Mouse (Mus musculus): Measurements from ENCODE around the gene Enpep. TPM values are rescaled to one million over a fixed set of nuclear protein-coding genes. Genes with fewer than 3 reads are reported as not detected.

Gene Enpep
- total and polyA plus RNA-seq, 3 experiments, result 0.10 TPM; not detected in 2

DNA sequence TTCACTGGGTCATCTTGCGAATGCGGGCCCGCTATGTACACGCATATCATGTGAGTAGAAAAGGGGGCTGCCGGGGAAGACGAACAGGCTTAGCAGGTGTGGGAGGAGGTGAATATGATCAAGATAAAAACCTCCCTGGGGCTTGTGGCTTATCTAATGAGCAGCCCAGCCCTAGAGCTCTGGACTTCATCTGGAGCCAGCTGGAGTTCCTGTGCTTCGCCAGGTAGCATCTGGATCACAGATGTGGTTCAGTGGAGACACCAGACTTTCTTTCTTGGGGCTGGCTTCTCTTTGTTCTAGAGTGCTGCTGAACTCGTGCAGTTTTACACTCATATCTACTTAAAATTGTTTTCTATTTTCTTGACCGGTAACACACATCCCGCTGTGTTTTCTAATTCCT is 14.8 kb upstream of the Enpep start:
- Histone ChIP-seq H3K4me1 (ENCODE audit: control insufficient read depth in 1 of 2, insufficient read depth in 2 of 2) (no peaks in the 10 kb centered on the region), H3K9ac (ENCODE audit: insufficient read depth, low read depth) (no peak overlapping the region), H3K27me3 (replicated peaks) (no peaks in the 10 kb centered on the region), H3K79me2 (replicated peaks; ENCODE audit: control insufficient read depth, extremely low read depth, insufficient read depth, poor library complexity, severe bottlenecking) (no peaks in the 10 kb centered on the region), H3K4me2 (ENCODE audit: insufficient read depth, low read depth, poor library complexity, severe bottlenecking) (no peak overlapping the region), H3K36me3 (replicated peaks in 1 of 2; ENCODE audit: control insufficient read depth in 1 of 2, insufficient read depth in 1 of 2, low read length in 1 of 2) (no peaks in the 10 kb centered on the region), H3K4me3 (replicated peaks in 1 of 3; ENCODE audit: low read depth in 2 of 3, low read length in 2 of 3, poor library complexity in 1 of 3) (no peak overlapping the region), H3K27ac (ENCODE audit: insufficient read depth, low read depth) (no peak overlapping the region), H3K9me3 (replicated peaks; ENCODE audit: low read length) (no peaks in the 10 kb centered on the region)
- TF ChIP-seq USF2 (conservative IDR thresholded peaks at IDR 0.05; ENCODE audit: low read depth, low read length) (no peak), ELF1 (IDR thresholded peaks at IDR 0.05; ENCODE audit: low read depth, low read length) (no peak), SIN3A (IDR thresholded peaks at IDR 0.05; ENCODE audit: low read length) (no peak), MAZ (IDR thresholded peaks at IDR 0.05; ENCODE audit: low read depth, low read length) (no peak), ZNF384 (IDR thresholded peaks at IDR 0.05; ENCODE audit: low read depth, low read length) (no peak), MAX (IDR thresholded peaks at IDR 0.05; ENCODE audit: low read length) (no peak), RAD21 (IDR thresholded peaks at IDR 0.05; ENCODE audit: low read depth, low read length) (no peak), NRF1 (IDR thresholded peaks at IDR 0.05; ENCODE audit: low read depth, low read length) (no peak), POLR2AphosphoS2 (IDR thresholded peaks at IDR 0.05; ENCODE audit: low read depth, low read length) (no peak), ZMIZ1 (IDR thresholded peaks at IDR 0.05; ENCODE audit: low read depth, low read length) (no peak), CTCF (conservative IDR thresholded peaks at IDR 0.05 in 1 of 2, IDR thresholded peaks at IDR 0.05 in 1 of 2; ENCODE audit: low read depth in 2 of 2, low read length in 2 of 2) (no peak)
- in situ Hi-C loops (cut with MboI; ENCODE audit: low pct_ligation_motif_present, low pct_unique_long_range_greater_than_20kb, low sequenced_read_pairs), result no loop called here
- dilution Hi-C loops (cut with MboI; ENCODE audit: extremely low pct_ligation_motif_present, extremely low pct_unique_long_range_greater_than_20kb, low sequenced_read_pairs), result no loop called here
- DNase-seq (ENCODE audit: extremely low read depth), result no peak

DNA sequence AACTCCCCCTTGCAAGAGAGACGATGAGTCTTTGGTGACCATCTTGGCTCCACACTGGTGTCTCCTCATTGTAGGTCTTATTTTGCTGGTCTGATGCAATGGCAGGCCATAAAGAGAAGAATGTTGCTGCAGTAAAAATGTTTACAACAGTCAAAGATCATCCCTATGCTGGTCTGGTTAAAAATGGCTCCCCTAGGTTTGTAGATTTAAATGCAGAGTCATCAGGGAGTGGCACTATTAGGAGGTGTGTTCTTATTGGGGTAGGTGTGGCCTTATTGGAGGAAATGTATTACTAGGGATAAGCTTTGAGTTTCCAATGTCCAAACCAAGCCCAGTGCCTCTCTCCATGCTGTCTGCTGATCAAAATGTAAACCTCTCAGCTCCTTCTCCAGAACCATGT is 10.2 kb upstream of the Enpep start:
- TF ChIP-seq SIN3A (IDR thresholded peaks at IDR 0.05; ENCODE audit: low read length), result no peak
- no peak for TF ChIP-seq USF2 (conservative IDR thresholded peaks at IDR 0.05; ENCODE audit: low read depth, low read length)
- TF ChIP-seq JUN (IDR thresholded peaks at IDR 0.05; ENCODE audit: insufficient read depth, low read depth, low read length), result no peak
- TF ChIP-seq BHLHE40 (IDR thresholded peaks at IDR 0.05; ENCODE audit: low read depth, low read length), result no peak
- TF ChIP-seq MAFK (IDR thresholded peaks at IDR 0.05; ENCODE audit: insufficient replicate concordance, low read length), result no peak
- no peak for TF ChIP-seq ZC3H11A (IDR thresholded peaks at IDR 0.05; ENCODE audit: low read depth, low read length)
- no peak for TF ChIP-seq IRF4 (IDR thresholded peaks at IDR 0.05; ENCODE audit: low read depth, low read length)
- TF ChIP-seq USF1 (IDR thresholded peaks at IDR 0.05; ENCODE audit: low read depth, low read length), result no peak
- TF ChIP-seq JUND (conservative IDR thresholded peaks at IDR 0.05; ENCODE audit: low read depth, low read length), result no peak
- TF ChIP-seq EP300 (IDR thresholded peaks at IDR 0.05; ENCODE audit: low read length), result no peak
- TF ChIP-seq NRF1 (IDR thresholded peaks at IDR 0.05; ENCODE audit: low read depth, low read length), result no peak
- TF ChIP-seq TCF12 (IDR thresholded peaks at IDR 0.05; ENCODE audit: low read depth, low read length), result no peak
- TF ChIP-seq RAD21 (IDR thresholded peaks at IDR 0.05; ENCODE audit: low read depth, low read length), result no peak
- no peak for TF ChIP-seq KAT2A (IDR thresholded peaks at IDR 0.05; ENCODE audit: insufficient replicate concordance, low read length)
- no peak for TF ChIP-seq ELF1 (IDR thresholded peaks at IDR 0.05; ENCODE audit: low read depth, low read length)
- no peak for TF ChIP-seq ZKSCAN1 (IDR thresholded peaks at IDR 0.05; ENCODE audit: borderline replicate concordance, low read depth, low read length)
- no peak for TF ChIP-seq E2F4 (IDR thresholded peaks at IDR 0.05; ENCODE audit: insufficient replicate concordance, low read depth, low read length)
- TF ChIP-seq HCFC1 (IDR thresholded peaks at IDR 0.05; ENCODE audit: low read depth, low read length), result no peak
- Histone ChIP-seq H3K9me3 (replicated peaks; ENCODE audit: low read length) (no peaks in the 10 kb centered on the region), H3K79me2 (replicated peaks; ENCODE audit: control insufficient read depth, extremely low read depth, insufficient read depth, poor library complexity, severe bottlenecking) (no peaks in the 10 kb centered on the region), H3K36me3 (replicated peaks in 1 of 2; ENCODE audit: control insufficient read depth in 1 of 2, insufficient read depth in 1 of 2, low read length in 1 of 2) (no peaks in the 10 kb centered on the region), H3K27me3 (replicated peaks) (no peaks in the 10 kb centered on the region), H3K4me3 (replicated peaks in 1 of 3; ENCODE audit: low read depth in 2 of 3, low read length in 2 of 3, poor library complexity in 1 of 3) (no peak overlapping the region), H3K27ac (ENCODE audit: insufficient read depth, low read depth) (no peak overlapping the region), H3K4me2 (ENCODE audit: insufficient read depth, low read depth, poor library complexity, severe bottlenecking) (no peak overlapping the region), H3K4me1 (ENCODE audit: control insufficient read depth in 1 of 2, insufficient read depth in 2 of 2) (no peaks in the 10 kb centered on the region), H3K9ac (ENCODE audit: insufficient read depth, low read depth) (no peak overlapping the region)
- dilution Hi-C loops (cut with MboI; ENCODE audit: extremely low pct_ligation_motif_present, extremely low pct_unique_long_range_greater_than_20kb, low sequenced_read_pairs) (no loop called here), in situ Hi-C loops (cut with MboI; ENCODE audit: low pct_ligation_motif_present, low pct_unique_long_range_greater_than_20kb, low sequenced_read_pairs) (no loop called here)
- no peak for DNase-seq (ENCODE audit: extremely low read depth)
